Mouse (Mus musculus): Measurements from ENCODE around the gene Hoxa9.

DNA sequence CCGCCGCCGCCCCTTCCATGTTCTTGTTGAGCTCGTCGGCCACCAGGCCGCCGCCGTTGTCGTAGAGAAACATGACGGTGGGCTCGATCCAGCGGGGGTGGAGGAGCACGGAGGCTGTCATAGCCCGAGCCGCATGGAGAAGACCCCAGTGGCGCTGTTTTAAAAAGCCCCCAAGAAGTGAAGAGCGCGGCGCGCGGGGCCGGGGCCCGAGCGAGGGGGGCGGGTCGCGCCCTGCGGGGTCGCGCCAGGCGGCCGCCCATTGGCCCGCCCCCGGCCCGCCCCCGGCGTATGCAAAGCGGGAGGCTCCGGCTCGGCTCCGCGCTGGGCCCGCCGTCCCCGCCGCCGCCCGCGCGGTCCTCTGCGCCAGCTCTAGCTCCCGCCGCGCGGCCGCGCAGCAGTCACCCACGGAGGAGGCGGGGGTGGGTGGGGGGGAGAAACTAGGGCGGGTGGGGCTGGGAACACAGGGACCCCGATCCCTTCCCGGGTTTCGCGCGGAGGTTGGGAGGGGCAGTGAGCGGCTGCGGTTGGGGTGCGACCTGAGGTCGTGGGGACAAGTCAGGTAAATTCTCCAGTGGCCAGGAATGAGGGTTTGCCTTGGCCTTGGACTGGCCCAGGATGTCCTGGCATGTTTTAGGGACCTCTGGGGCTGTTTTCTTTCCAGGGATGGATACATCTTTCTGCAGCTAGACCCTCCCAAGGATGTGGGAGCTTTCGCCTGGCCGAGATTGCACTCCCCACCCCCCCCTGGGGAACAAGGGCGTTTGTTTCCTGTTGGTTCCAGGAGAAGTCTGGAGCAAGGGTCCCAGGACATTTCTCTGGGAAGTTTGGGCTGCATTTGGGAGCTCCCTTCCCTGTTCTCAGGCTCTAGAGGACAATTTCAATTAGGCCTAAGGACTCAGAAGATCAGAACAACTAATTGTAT, 30.0 kb upstream of the Hoxa9 start, which contains the start of gene Hoxa13:
- TF ChIP-seq EP300 (IDR thresholded peaks at IDR 0.05; ENCODE audit: low read depth): no peak
- TF ChIP-seq CTCF (IDR thresholded peaks at IDR 0.05; ENCODE audit: low read depth): no peak

All from heart, postnatal 0 days (tissue).